Mouse (Mus musculus): ENCODE results near the gene Trmt2a. TPM values are rescaled to one million over a fixed set of nuclear protein-coding genes. Genes with fewer than 3 reads are reported as not detected.

The Trmt2a gene
- 108 and 117 TPM in 2 replicates for polyA plus RNA-seq (2012; rRNA removed)
- polyA plus RNA-seq (2014; fragmentation: Nextera tagmentation; extraction: Ambion mirVana) = 83.6 and 87.2 TPM in 2 replicates

DNA sequence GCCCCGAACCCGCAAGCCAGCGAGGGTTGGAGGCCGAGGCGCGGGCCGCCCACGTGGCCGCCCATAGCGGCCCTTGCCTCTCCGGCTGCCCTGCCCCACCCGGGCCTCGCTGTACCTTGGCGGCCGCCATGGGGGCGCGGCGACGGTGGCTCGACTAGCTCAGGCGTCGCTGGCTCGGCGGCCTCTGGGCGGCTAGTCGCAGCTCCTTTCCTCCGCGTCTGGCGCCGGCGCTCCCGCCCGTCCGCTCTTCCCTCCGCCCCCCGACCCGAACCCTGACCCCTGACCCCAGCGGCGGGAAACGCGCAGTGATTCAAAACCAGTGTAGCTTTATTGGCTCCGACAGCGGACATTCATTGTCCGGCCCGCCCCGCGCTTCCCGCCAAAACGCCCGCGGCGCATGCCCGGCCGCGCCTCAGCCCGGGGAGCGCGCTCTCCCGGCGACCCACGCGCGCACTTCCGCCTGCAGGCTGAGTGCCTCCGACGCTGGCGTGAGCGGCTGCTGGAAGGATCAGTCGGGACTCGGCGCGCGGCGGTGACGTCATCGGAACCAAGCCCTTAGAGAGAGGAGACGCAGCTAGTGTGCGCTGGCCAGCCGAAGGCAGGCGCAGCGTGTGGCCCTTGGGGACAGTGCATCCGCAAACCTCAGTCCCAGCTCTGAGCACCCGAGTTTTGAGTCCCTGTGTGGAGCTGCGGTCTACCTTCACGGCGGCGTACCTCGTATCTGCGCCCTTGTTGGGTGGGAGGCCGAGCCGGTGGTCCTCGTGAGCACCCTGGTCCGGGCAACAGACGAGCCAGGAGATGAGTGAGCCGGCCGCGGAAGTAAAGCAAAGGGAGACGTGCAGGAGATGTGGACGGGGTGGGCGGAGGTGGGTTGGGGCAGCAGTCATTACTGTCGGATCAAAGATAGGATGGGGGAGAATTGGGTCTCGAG is at the start of gene Trmt2a, which contains the start of gene Ranbp1:
Gene Trmt2a, plus strand, starts transcription at position 247 of the 931 bp plus-strand sequence.
Gene Ranbp1, minus strand, starts transcription at position 300 of the 931 bp plus-strand sequence.
- Histone ChIP-seq H3K36me3 (ENCODE audit: control insufficient read depth, insufficient read depth, low read length) (peaks cover 67% of the 10 kb centered on the region), H3K9me3 (ENCODE audit: control insufficient read depth, low read length) (no peaks in the 10 kb centered on the region), H3K4me2 (replicated peaks; ENCODE audit: low read depth, low read length, severe bottlenecking) (peak within 1 kb of the TSS; percentile 85), H3K4me1 (ENCODE audit: control insufficient read depth, insufficient read depth, low read length) (peaks cover 28% of the 10 kb centered on the region), H3K9ac (ENCODE audit: low read depth, low read length, severe bottlenecking) (peak within 1 kb of the TSS; percentile 93), H3K4me3 (replicated peaks; ENCODE audit: low read length) (peak within 1 kb of the TSS; percentile 87), H3K27ac (replicated peaks; ENCODE audit: low read depth, low read length) (peak within 1 kb of the TSS; percentile 91), H3K27me3 (ENCODE audit: control insufficient read depth, insufficient read depth, low read length) (no peaks in the 10 kb centered on the region)
- WGBS = 2% methylated on average over 76 of the region's 102 CpGs
- TF ChIP-seq POLR2A (IDR thresholded peaks at IDR 0.05; ENCODE audit: borderline replicate concordance, extremely low read depth, insufficient read depth, insufficient read length) = peak; percentile 77; the same call in 1 of the 2 replicates
- ATAC-seq (ENCODE audit: low FRiP score, low read depth) (peak; percentile 93), DNase-seq (ENCODE audit: low spot score) (peak; percentile 98)

DNA sequence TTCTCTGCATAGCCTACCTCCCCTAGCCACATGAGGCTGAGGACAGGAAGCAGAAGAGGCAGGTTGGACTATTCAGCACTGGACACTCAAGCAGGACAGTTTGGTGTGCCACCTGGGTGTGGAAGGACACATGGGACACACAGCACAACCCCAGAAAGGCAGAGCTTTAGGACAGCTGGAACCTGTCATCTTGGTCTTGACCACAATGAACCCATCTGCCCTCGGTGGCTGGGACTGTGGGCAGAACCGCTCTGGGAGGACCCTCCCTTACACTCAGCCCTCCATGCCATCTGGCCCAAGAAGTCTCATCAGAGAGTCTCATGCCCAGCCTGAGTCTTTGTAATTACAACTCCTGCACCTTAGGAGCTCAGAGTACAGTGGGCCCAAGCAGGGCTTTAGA is 48.4 kb upstream of the Trmt2a start:
- ATAC-seq (ENCODE audit: low FRiP score, low read depth) (no peak), DNase-seq (ENCODE audit: low spot score) (no peak)
- Histone ChIP-seq H3K9ac (ENCODE audit: low read depth, low read length, severe bottlenecking) (no peak overlapping the region), H3K27me3 (ENCODE audit: control insufficient read depth, insufficient read depth, low read length) (no peaks in the 10 kb centered on the region; the same call in 1 of the 2 replicates), H3K4me3 (replicated peaks; ENCODE audit: low read length) (no peak overlapping the region), H3K36me3 (ENCODE audit: control insufficient read depth, insufficient read depth, low read length) (no peaks in the 10 kb centered on the region), H3K4me2 (replicated peaks; ENCODE audit: low read depth, low read length, severe bottlenecking) (no peak overlapping the region), H3K9me3 (ENCODE audit: control insufficient read depth, low read length) (no peaks in the 10 kb centered on the region), H3K4me1 (ENCODE audit: control insufficient read depth, insufficient read depth, low read length) (peaks cover 20% of the 10 kb centered on the region), H3K27ac (replicated peaks; ENCODE audit: low read depth, low read length) (no peak overlapping the region)
- 93% methylated on average over 2 of the region's 2 CpGs for WGBS
- no peak for TF ChIP-seq POLR2A (IDR thresholded peaks at IDR 0.05; ENCODE audit: borderline replicate concordance, extremely low read depth, insufficient read depth, insufficient read length)

DNA sequence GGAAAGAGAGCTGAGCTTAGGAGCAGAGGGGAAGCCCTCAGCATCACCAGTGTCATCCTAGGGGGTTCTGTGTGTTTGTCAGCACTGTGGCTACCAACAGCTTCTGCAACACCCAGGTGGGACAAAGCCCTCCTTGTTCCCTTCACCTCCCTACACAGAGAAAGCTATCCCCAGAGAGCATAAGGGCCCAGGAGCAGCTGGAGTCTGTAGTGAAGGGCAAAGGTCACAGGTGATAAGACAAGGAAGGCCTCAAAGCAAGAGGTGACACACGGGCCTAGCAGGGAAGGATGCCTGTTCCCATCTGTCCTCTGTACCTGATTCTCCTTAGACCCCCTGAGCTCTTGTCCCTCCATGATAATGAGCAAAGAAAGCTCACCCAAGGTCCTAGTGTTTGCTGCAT is 46.9 kb upstream of the Trmt2a start:
- no peak overlapping the region for H3K4me2 ChIP-seq (replicated peaks; ENCODE audit: low read depth, low read length, severe bottlenecking)
- H3K4me3 ChIP-seq (replicated peaks; ENCODE audit: low read length) = no peak overlapping the region
- H3K4me1 ChIP-seq (ENCODE audit: control insufficient read depth, insufficient read depth, low read length) = peaks cover 20% of the 10 kb centered on the region
- ATAC-seq (ENCODE audit: low FRiP score, low read depth) = no peak
- no peak overlapping the region for H3K9ac ChIP-seq (ENCODE audit: low read depth, low read length, severe bottlenecking)
- no peak for TF ChIP-seq POLR2A (IDR thresholded peaks at IDR 0.05; ENCODE audit: borderline replicate concordance, extremely low read depth, insufficient read depth, insufficient read length)
- no peaks in the 10 kb centered on the region for H3K9me3 ChIP-seq (ENCODE audit: control insufficient read depth, low read length)
- no peaks in the 10 kb centered on the region; the same call in 1 of the 2 replicates for H3K27me3 ChIP-seq (ENCODE audit: control insufficient read depth, insufficient read depth, low read length)
- WGBS = 54% methylated on average over 1 of the region's 1 CpGs
- no peaks in the 10 kb centered on the region for H3K36me3 ChIP-seq (ENCODE audit: control insufficient read depth, insufficient read depth, low read length)
- no peak overlapping the region for H3K27ac ChIP-seq (replicated peaks; ENCODE audit: low read depth, low read length)
- DNase-seq (ENCODE audit: low spot score) = no peak

DNA sequence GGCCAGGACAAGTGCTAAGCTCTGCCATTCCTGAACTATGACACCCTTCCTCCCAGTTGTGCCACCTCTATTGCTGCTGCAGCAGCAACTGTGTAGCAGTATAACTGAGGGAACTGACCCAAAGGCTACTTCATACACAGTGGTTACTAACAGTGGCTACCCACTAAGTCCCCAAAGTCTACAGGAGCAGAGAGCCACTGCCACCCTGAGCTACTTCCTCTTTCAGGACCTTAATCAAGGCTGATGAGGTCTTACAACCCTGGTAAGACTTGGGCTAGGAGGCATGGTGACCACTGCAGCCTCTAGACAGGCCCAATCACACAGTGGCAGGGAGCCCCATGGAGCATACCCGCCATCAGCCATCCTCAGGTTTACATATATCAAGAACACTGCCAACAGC is 46.4 kb upstream of the Trmt2a start:
- 100% methylated on average over 1 of the region's 1 CpGs for WGBS
- TF ChIP-seq POLR2A (IDR thresholded peaks at IDR 0.05; ENCODE audit: borderline replicate concordance, extremely low read depth, insufficient read depth, insufficient read length) = no peak
- peaks cover 20% of the 10 kb centered on the region for H3K4me1 ChIP-seq (ENCODE audit: control insufficient read depth, insufficient read depth, low read length)

DNA sequence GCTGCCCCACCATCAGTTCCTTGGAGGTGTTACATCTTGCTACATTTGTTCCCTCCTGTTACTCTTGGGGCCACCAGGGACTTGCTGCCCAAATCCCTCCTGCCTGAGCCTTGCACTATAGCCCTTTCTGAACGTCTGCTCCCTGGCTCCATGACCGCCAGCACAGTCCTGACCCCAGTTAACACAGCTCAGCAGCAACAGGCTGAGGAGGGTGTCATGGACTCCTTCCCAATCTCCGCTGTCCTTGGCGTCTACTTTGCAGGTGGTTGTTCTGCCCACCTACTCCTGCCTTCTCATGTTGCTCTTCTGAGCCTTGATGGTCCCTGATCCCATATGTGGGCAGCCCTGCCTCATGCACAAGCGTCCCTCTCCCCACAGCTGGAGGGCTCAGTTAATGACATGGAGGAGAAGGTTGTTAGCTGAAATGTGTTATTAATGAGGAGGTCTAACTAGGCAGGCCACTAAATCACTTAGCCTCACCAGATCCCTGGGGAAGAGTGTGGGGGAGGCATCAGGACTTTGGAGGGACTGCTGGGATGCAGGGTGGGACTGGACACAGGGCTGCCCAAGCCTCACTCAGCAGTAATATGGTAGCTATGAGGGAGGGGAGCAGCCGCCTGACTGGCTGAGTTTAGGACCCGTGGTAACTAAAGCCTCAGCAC is 44.9 kb upstream of the Trmt2a start:
- no peaks in the 10 kb centered on the region for H3K9me3 ChIP-seq (ENCODE audit: control insufficient read depth, low read length)
- H3K36me3 ChIP-seq (ENCODE audit: control insufficient read depth, insufficient read depth, low read length) = no peaks in the 10 kb centered on the region
- DNase-seq (ENCODE audit: low spot score) (no peak), ATAC-seq (ENCODE audit: low FRiP score, low read depth) (no peak)
- H3K4me2 ChIP-seq (replicated peaks; ENCODE audit: low read depth, low read length, severe bottlenecking) = no peak overlapping the region
- no peak overlapping the region for H3K9ac ChIP-seq (ENCODE audit: low read depth, low read length, severe bottlenecking)
- H3K4me1 ChIP-seq (ENCODE audit: control insufficient read depth, insufficient read depth, low read length) = peaks cover 15% of the 10 kb centered on the region
- H3K27ac ChIP-seq (replicated peaks; ENCODE audit: low read depth, low read length) = no peak overlapping the region
- no peak overlapping the region for H3K4me3 ChIP-seq (replicated peaks; ENCODE audit: low read length)
- H3K27me3 ChIP-seq (ENCODE audit: control insufficient read depth, insufficient read depth, low read length) = no peaks in the 10 kb centered on the region
- 16% methylated on average over 7 of the region's 7 CpGs for WGBS
- TF ChIP-seq POLR2A (IDR thresholded peaks at IDR 0.05; ENCODE audit: borderline replicate concordance, extremely low read depth, insufficient read depth, insufficient read length) = no peak

More for the DNA sequence above, 46.4 kb upstream of the Trmt2a start:
- no peaks in the 10 kb centered on the region for H3K36me3 ChIP-seq (ENCODE audit: control insufficient read depth, insufficient read depth, low read length)
- H3K27ac ChIP-seq (replicated peaks; ENCODE audit: low read depth, low read length) = no peak overlapping the region
- DNase-seq (ENCODE audit: low spot score) (no peak), ATAC-seq (ENCODE audit: low FRiP score, low read depth) (no peak)
- H3K9ac ChIP-seq (ENCODE audit: low read depth, low read length, severe bottlenecking) = no peak overlapping the region
- no peaks in the 10 kb centered on the region; the same call in 1 of the 2 replicates for H3K27me3 ChIP-seq (ENCODE audit: control insufficient read depth, insufficient read depth, low read length)
- H3K9me3 ChIP-seq (ENCODE audit: control insufficient read depth, low read length) = no peaks in the 10 kb centered on the region
- H3K4me3 ChIP-seq (replicated peaks; ENCODE audit: low read length) = no peak overlapping the region
- no peak overlapping the region for H3K4me2 ChIP-seq (replicated peaks; ENCODE audit: low read depth, low read length, severe bottlenecking)
